Mouse (Mus musculus) stomach, embryonic 16.5 days (tissue): ENCODE data around the gene Kcnc2. TPM values are rescaled to one million over a fixed set of nuclear protein-coding genes. Genes with fewer than 3 reads are reported as not detected.

ENCODE experiments used
- ATAC-seq: fragments of 200-750 bp; cut with Nextera tagmentation; 2 replicates; pipeline ENCODE4 v1.8.0; 2017; ENCODE audit warnings: moderate number of reproducible peaks, moderate TSS enrichment; ENCODE audit not compliant: insufficient read depth, low FRiP score
- H3K27ac ChIP-seq: fragments of 300-500 bp; sonication (generic); 2 replicates; pipeline ENCODE4 v1.5.1; 2014; ENCODE audit warnings: low read length
- H3K27me3 ChIP-seq: fragments of 300-500 bp; sonication (generic); 2 replicates; pipeline ENCODE4 v1.6.1; 2014; ENCODE audit warnings: low read length, control low read depth, mixed read lengths; ENCODE audit not compliant: control insufficient read depth, insufficient read depth
- H3K36me3 ChIP-seq: fragments of 300-500 bp; sonication (generic); 2 replicates; pipeline ENCODE4 v1.6.1; 2014; ENCODE audit warnings: low read length; ENCODE audit not compliant: control insufficient read depth, insufficient read depth
- H3K4me1 ChIP-seq: fragments of 300-500 bp; sonication (generic); 2 replicates; pipeline ENCODE4 v1.6.1; 2014; ENCODE audit warnings: low read length, control low read depth, mixed read lengths; ENCODE audit not compliant: control insufficient read depth, insufficient read depth
- H3K4me2 ChIP-seq: fragments of 300-500 bp; sonication (generic); 2 replicates; pipeline ENCODE4 v1.6.1; 2014; ENCODE audit warnings: low read depth, low read length, mixed read lengths
- H3K4me3 ChIP-seq: fragments of 300-500 bp; sonication (generic); replicated peaks from 2 replicates; pipeline ENCODE4 v1.5.1; 2014; ENCODE audit warnings: mild to moderate bottlenecking, low read length
- H3K9ac ChIP-seq: fragments of 300-500 bp; sonication (generic); 2 replicates; pipeline ENCODE4 v1.6.1; 2014; ENCODE audit warnings: low read length
- H3K9me3 ChIP-seq: fragments of 300-500 bp; sonication (generic); replicated peaks from 2 replicates; pipeline ENCODE4 v1.6.1; 2016; ENCODE audit warnings: low read length, control low read depth; ENCODE audit not compliant: control insufficient read depth
- WGBS: fragments of 180-500 bp; shearing (Covaris S2); extraction: QIAGEN DNeasy Blood & Tissue Kit; methylation state at CpG from one replicate; pipeline ENCODE4 v1.1.7; 2014; 5-methylcytosine and 5-hydroxymethylcytosine counted together
- polyA plus RNA-seq: library from polyadenylated mRNA; unstranded; fragments of >200 nt; fragmentation: Nextera tagmentation; extraction: Ambion mirVana; gene quantifications from 2 replicates; pipeline ENCODE4 v1.2.1, GENCODE M21; 2015

The Kcnc2 gene
- polyA plus RNA-seq, 1 experiment from 2014 or later = 1.1 TPM

- Histone ChIP-seq H3K4me2 (no peak overlapping the region), H3K4me3 (no peak overlapping the region), H3K9me3 (0 out of 2 replicates have a peak, but pooled peaks cover 3% of the 10 kb centered on the region), H3K9ac (no peak overlapping the region), H3K4me1 (no peaks in the 10 kb centered on the region), H3K27me3 (no peaks in the 10 kb centered on the region), H3K36me3 (no peaks in the 10 kb centered on the region), H3K27ac (no peak overlapping the region)
- 77% methylated on average over 4 of the region's 4 CpGs for WGBS
- no peak for ATAC-seq
Measured at GRCm38 (mm10) chr10:112488751-112489150, 217.8 kb downstream of the Kcnc2 start.

Other genes starting within 250 kb of the Kcnc2 start
- gene Glipr1l1, start 210.9 kb upstream of the Kcnc2 start, polyA plus RNA-seq = not detected in 2 replicates
- not detected in 2 replicates for gene Glipr1l2, start 187.8 kb upstream of the Kcnc2 start, polyA plus RNA-seq
- gene Glipr1l3, start 110.8 kb upstream of the Kcnc2 start, polyA plus RNA-seq = not detected in 2 replicates
- 0.32 TPM in 1 of 2 replicates, not detected in the other for gene Caps2, start 107.5 kb upstream of the Kcnc2 start, polyA plus RNA-seq